Mouse (Mus musculus): ENCODE results near the gene Olfr1402.

Olfr1402 gene

GRCm38 (mm10) chr3:97421920-97422319, at the start of gene Olfr1402:
Gene Olfr1402, minus strand, starts transcription at chr3:97422020.
- no peak for DNase-seq (ENCODE audit: low read depth, low spot score)

- no peak for DNase-seq (ENCODE audit: low read depth, low spot score)
Observed at GRCm38 (mm10) chr3:97455286-97455685, 33.5 kb upstream of the Olfr1402 start.

GRCm38 (mm10) chr3:97438619-97439018, 16.8 kb upstream of the Olfr1402 start:
- no peak for DNase-seq (ENCODE audit: low read depth, low spot score)

GRCm38 (mm10) chr3:97394289-97394688, 27.5 kb downstream of the Olfr1402 start:
- peak; percentile 13 for DNase-seq (ENCODE audit: low read depth, low spot score)

- no peak for DNase-seq (ENCODE audit: low read depth, low spot score)
Observed at GRCm38 (mm10) chr3:97393079-97393478, 28.7 kb downstream of the Olfr1402 start.

- no peak for DNase-seq (ENCODE audit: low read depth, low spot score)
Observed at GRCm38 (mm10) chr3:97370382-97370781, 51.4 kb downstream of the Olfr1402 start.

- no peak for DNase-seq (ENCODE audit: low read depth, low spot score)
Observed at GRCm38 (mm10) chr3:97363418-97364098, 58.3 kb downstream of the Olfr1402 start.

- no peak for DNase-seq (ENCODE audit: low read depth, low spot score)
Observed at GRCm38 (mm10) chr3:97358448-97358847, 63.4 kb downstream of the Olfr1402 start.
